Mouse (Mus musculus) neural tube, embryonic 14.5 days (tissue): ENCODE data around the gene Pcmt1. TPM values are rescaled to one million over a fixed set of nuclear protein-coding genes. Genes with fewer than 3 reads are reported as not detected.

Experiments
- ATAC-seq: fragments of 200-750 bp; cut with Nextera tagmentation; 2 replicates; pipeline ENCODE4 v1.8.0; 2017; ENCODE audit warnings: low read depth, mild to moderate bottlenecking, moderate TSS enrichment, moderate library complexity
- H3K27ac ChIP-seq: fragments of 300-500 bp; sonication (generic); 2 replicates; pipeline ENCODE4 v1.5.1; 2014; ENCODE audit warnings: low read depth, mild to moderate bottlenecking, control low read depth, low read length, moderate library complexity, mixed read lengths
- H3K27me3 ChIP-seq: fragments of 300-500 bp; sonication (generic); 2 replicates; pipeline ENCODE4 v1.6.1; 2014; ENCODE audit warnings: low read length; ENCODE audit not compliant: control insufficient read depth, insufficient read depth
- H3K36me3 ChIP-seq: fragments of 300-500 bp; sonication (generic); 2 replicates; pipeline ENCODE4 v1.6.1; 2014; ENCODE audit warnings: low read length, mixed read lengths; ENCODE audit not compliant: control insufficient read depth, insufficient read depth
- H3K4me1 ChIP-seq: fragments of 300-500 bp; sonication (generic); 2 replicates; pipeline ENCODE4 v1.6.1; 2014; ENCODE audit warnings: low read length; ENCODE audit not compliant: control insufficient read depth, insufficient read depth
- H3K4me2 ChIP-seq: fragments of 300-500 bp; sonication (generic); 2 replicates; pipeline ENCODE4 v1.6.1; 2014; ENCODE audit warnings: mild to moderate bottlenecking, low read depth, low read length, control low read depth
- H3K4me3 ChIP-seq: fragments of 300-500 bp; sonication (generic); 2 replicates; pipeline ENCODE4 v1.5.1; 2014; ENCODE audit warnings: low read depth, low read length, control low read depth, mixed read lengths
- H3K9ac ChIP-seq: fragments of 300-500 bp; sonication (generic); replicated peaks from 2 replicates; pipeline ENCODE4 v1.6.1; 2014; ENCODE audit warnings: low read depth, mild to moderate bottlenecking, control low read depth, low read length, mixed read lengths
- H3K9me3 ChIP-seq: fragments of 300-500 bp; sonication (generic); 2 replicates; pipeline ENCODE4 v1.6.1; 2016; ENCODE audit warnings: low read length; ENCODE audit not compliant: control insufficient read depth
- WGBS: fragments of 180-500 bp; shearing (Covaris S2); extraction: QIAGEN DNeasy Blood & Tissue Kit; methylation state at CpG from one replicate; pipeline ENCODE4 v1.1.7; 2014; 5-methylcytosine and 5-hydroxymethylcytosine counted together
- polyA plus RNA-seq: library from polyadenylated mRNA; unstranded; fragments of >200 nt; fragmentation: Nextera tagmentation; extraction: Ambion mirVana; gene quantifications from 2 replicates; pipeline ENCODE4 v1.2.1, GENCODE M21; 2014

The Pcmt1 gene
- polyA plus RNA-seq, 1 experiment from 2014 or later = 176 TPM

- no peak overlapping the region for H3K9ac ChIP-seq
- no peak overlapping the region for H3K4me3 ChIP-seq
- no peaks in the 10 kb centered on the region for H3K9me3 ChIP-seq
- no peak for ATAC-seq
- no peak overlapping the region for H3K27ac ChIP-seq
- H3K36me3 ChIP-seq = peaks cover 51% of the 10 kb centered on the region
- H3K4me1 ChIP-seq = no peaks in the 10 kb centered on the region
- no peaks in the 10 kb centered on the region for H3K27me3 ChIP-seq
- H3K4me2 ChIP-seq = no peak overlapping the region
These were observed 14.3 kb upstream of the Pcmt1 start for GRCm38 (mm10) chr10:7695286-7695685.

GRCm38 (mm10) chr10:7686902-7687301, 6.0 kb upstream of the Pcmt1 start:
- 93% methylated on average over 6 of the region's 6 CpGs for WGBS
- H3K4me1 ChIP-seq = peaks cover 12% of the 10 kb centered on the region

GRCm38 (mm10) chr10:7682249-7682648, 1.3 kb upstream of the Pcmt1 start:
- peak overlapping the region; percentile 91 for H3K4me2 ChIP-seq
- H3K9me3 ChIP-seq = no peaks in the 10 kb centered on the region
- no peak for ATAC-seq
- no peaks in the 10 kb centered on the region; the same call in 1 of the 2 replicates for H3K27me3 ChIP-seq
- H3K36me3 ChIP-seq = peaks cover 3% of the 10 kb centered on the region; the same call in 1 of the 2 replicates
- WGBS = 65% methylated on average over 3 of the region's 3 CpGs
- peak overlapping the region; percentile 99 for H3K9ac ChIP-seq
- H3K27ac ChIP-seq = no peak overlapping the region
- H3K4me3 ChIP-seq = peak overlapping the region; percentile 96
- H3K4me1 ChIP-seq = peaks cover 28% of the 10 kb centered on the region

More at GRCm38 (mm10) chr10:7686902-7687301, 6.0 kb upstream of the Pcmt1 start:
- no peak overlapping the region for H3K9ac ChIP-seq
- H3K27me3 ChIP-seq = no peaks in the 10 kb centered on the region
- H3K4me3 ChIP-seq = no peak overlapping the region
- H3K27ac ChIP-seq = no peak overlapping the region
- H3K4me2 ChIP-seq = no peak overlapping the region
- no peaks in the 10 kb centered on the region for H3K9me3 ChIP-seq
- peaks cover 2% of the 10 kb centered on the region for H3K36me3 ChIP-seq
- no peak for ATAC-seq

- peaks cover 28% of the 10 kb centered on the region for H3K4me1 ChIP-seq
- WGBS = under 1% methylated on average over 64 of the region's 64 CpGs
- H3K27me3 ChIP-seq = no peaks in the 10 kb centered on the region; the same call in 1 of the 2 replicates
- ATAC-seq = peak; percentile 81
- peak overlapping the region; percentile 99 for H3K9ac ChIP-seq
- peak overlapping the region; percentile 91 for H3K4me2 ChIP-seq
- H3K9me3 ChIP-seq = no peaks in the 10 kb centered on the region
- peaks cover 7% of the 10 kb centered on the region for H3K36me3 ChIP-seq
- H3K27ac ChIP-seq = peak overlapping the region; percentile 95
- peak overlapping the region; percentile 96 for H3K4me3 ChIP-seq
These were observed 548 bp upstream of the Pcmt1 start for GRCm38 (mm10) chr10:7681343-7682025.

GRCm38 (mm10) chr10:7673673-7674072, 7.3 kb downstream of the Pcmt1 start:
- peak; percentile 49; the same call in 1 of the 2 replicates for ATAC-seq
- WGBS = 52% methylated on average over 1 of the region's 1 CpGs

GRCm38 (mm10) chr10:7667342-7667802, 13.6 kb downstream of the Pcmt1 start, which contains the start of gene Nup43:
Nup43 (plus strand) TSS chr10:7667503.
- no peaks in the 10 kb centered on the region for H3K36me3 ChIP-seq
- H3K4me1 ChIP-seq = peaks cover 11% of the 10 kb centered on the region
- peak; percentile 84 for ATAC-seq
- peak within 1 kb of the TSS; percentile 70 for H3K4me2 ChIP-seq
- 0 out of 2 replicates have a peak within 1 kb of the TSS, but pooled peaks have one; percentile 25 for H3K27ac ChIP-seq
- H3K4me3 ChIP-seq = peak within 1 kb of the TSS; percentile 70
- peak within 1 kb of the TSS; percentile 63 for H3K9ac ChIP-seq
- no peaks in the 10 kb centered on the region for H3K27me3 ChIP-seq
- WGBS = under 1% methylated on average over 24 of the region's 24 CpGs
- no peaks in the 10 kb centered on the region for H3K9me3 ChIP-seq

More at GRCm38 (mm10) chr10:7673673-7674072, 7.3 kb downstream of the Pcmt1 start:
- Histone ChIP-seq H3K4me1 (no peaks in the 10 kb centered on the region), H3K4me2 (no peak overlapping the region), H3K9me3 (no peaks in the 10 kb centered on the region), H3K27me3 (no peaks in the 10 kb centered on the region), H3K27ac (no peak overlapping the region), H3K36me3 (peaks cover 20% of the 10 kb centered on the region), H3K9ac (no peak overlapping the region), H3K4me3 (no peak overlapping the region)

- H3K4me2 ChIP-seq = no peak overlapping the region
- WGBS = 91% methylated on average over 1 of the region's 1 CpGs
- H3K9ac ChIP-seq = no peak overlapping the region
- H3K4me1 ChIP-seq = peaks cover 15% of the 10 kb centered on the region
- H3K4me3 ChIP-seq = no peak overlapping the region
- ATAC-seq = no peak
- no peaks in the 10 kb centered on the region for H3K9me3 ChIP-seq
- H3K36me3 ChIP-seq = no peaks in the 10 kb centered on the region
- H3K27ac ChIP-seq = no peak overlapping the region
- H3K27me3 ChIP-seq = no peaks in the 10 kb centered on the region
These were observed 16.0 kb downstream of the Pcmt1 start for GRCm38 (mm10) chr10:7664889-7665288.

- Histone ChIP-seq H3K9ac (peak overlapping the region; percentile 84; the same call in 1 of the 2 replicates), H3K36me3 (no peaks in the 10 kb centered on the region), H3K4me1 (peaks cover 15% of the 10 kb centered on the region), H3K27me3 (no peaks in the 10 kb centered on the region), H3K4me2 (peak overlapping the region; percentile 88), H3K9me3 (no peaks in the 10 kb centered on the region), H3K27ac (peak overlapping the region; percentile 92), H3K4me3 (peak overlapping the region; percentile 94)
- no peak for ATAC-seq
- WGBS = 73% methylated on average over 6 of the region's 6 CpGs
These were observed 16.9 kb downstream of the Pcmt1 start for GRCm38 (mm10) chr10:7664027-7664526.
